Mouse (Mus musculus) urinary bladder, adult 18-20 months (tissue): ENCODE results near the gene Fmo5.

Experiments used
- DNase-seq, 2 experiments: peaks; one replicate each; pipeline ENCODE4 v3.0.0; 2022; ENCODE audit warnings: low spot score in 2 of 2, mixed read lengths in 2 of 2

Fmo5 gene

GRCm38 (mm10) chr3:97680631-97681320, 52.2 kb downstream of the Fmo5 start:
- peak; percentile 62 to 75 for DNase-seq

- DNase-seq = peak; percentile 48 to 57
These were observed 52.9 kb downstream of the Fmo5 start for GRCm38 (mm10) chr3:97681321-97682158.

- DNase-seq = no peak
These were observed 53.5 kb downstream of the Fmo5 start for GRCm38 (mm10) chr3:97682159-97682502.

GRCm38 (mm10) chr3:97682576-97682975, 54.0 kb downstream of the Fmo5 start:
- DNase-seq = no peak

GRCm38 (mm10) chr3:97683560-97684195, 55.1 kb downstream of the Fmo5 start:
- DNase-seq = peak in 1 of 2 experiments; percentile 8

GRCm38 (mm10) chr3:97686372-97687117, 57.9 kb downstream of the Fmo5 start:
- no peak for DNase-seq

GRCm38 (mm10) chr3:97689289-97689688, 60.7 kb downstream of the Fmo5 start:
- no peak for DNase-seq

GRCm38 (mm10) chr3:97690590-97690989, 62.0 kb downstream of the Fmo5 start:
- no peak for DNase-seq

- DNase-seq = no peak
These were observed 62.9 kb downstream of the Fmo5 start for GRCm38 (mm10) chr3:97691443-97692017.

- DNase-seq = no peak
These were observed 65.2 kb downstream of the Fmo5 start for GRCm38 (mm10) chr3:97693806-97694205.

GRCm38 (mm10) chr3:97696866-97697265, 68.3 kb downstream of the Fmo5 start:
- no peak for DNase-seq

GRCm38 (mm10) chr3:97697291-97697690, 68.7 kb downstream of the Fmo5 start:
- no peak for DNase-seq

- DNase-seq = no peak
These were observed 70.5 kb downstream of the Fmo5 start for GRCm38 (mm10) chr3:97699061-97699460.

GRCm38 (mm10) chr3:97701198-97701597, 72.6 kb downstream of the Fmo5 start:
- no peak for DNase-seq

- no peak for DNase-seq
These were observed 74.0 kb downstream of the Fmo5 start for GRCm38 (mm10) chr3:97702448-97703080.
